Mouse (Mus musculus): ENCODE results near the gene Slc43a2. TPM values are rescaled to one million over a fixed set of nuclear protein-coding genes. Genes with fewer than 3 reads are reported as not detected.
"Not testable (repeated sequence)": the region's sequence is repeated elsewhere in the genome, so short reads cannot be mapped to it uniquely, and the experiment has no call there.

The Slc43a2 gene
- polyA plus RNA-seq, 1 experiment from 2014 or later, result 5.9 TPM

- H3K9me3 ChIP-seq (ENCODE audit: control insufficient read depth, low read length), result no peaks in the 10 kb centered on the region
- no peak overlapping the region for H3K9ac ChIP-seq (ENCODE audit: low read depth, low read length)
- no peak overlapping the region for H3K4me3 ChIP-seq (ENCODE audit: low read depth, low read length)
- H3K36me3 ChIP-seq (ENCODE audit: control insufficient read depth, insufficient read depth, low read length), result peaks cover 2% of the 10 kb centered on the region; the same call in 1 of the 2 replicates
- H3K27ac ChIP-seq (ENCODE audit: low read depth, low read length), result no peak overlapping the region
- DNase-seq (ENCODE audit: low spot score) (no peak), ATAC-seq (ENCODE audit: low FRiP score) (no peak)
- no peaks in the 10 kb centered on the region for H3K27me3 ChIP-seq (ENCODE audit: control insufficient read depth, insufficient read depth, low read length)
- WGBS, result 91% methylated on average over 3 of the region's 3 CpGs
- H3K4me2 ChIP-seq (replicated peaks; ENCODE audit: low read depth, low read length), result no peak overlapping the region
- no peaks in the 10 kb centered on the region for H3K4me1 ChIP-seq (replicated peaks; ENCODE audit: control insufficient read depth, insufficient read depth, low read length)
These were observed 65.3 kb downstream of the Slc43a2 start for GRCm38 (mm10) chr11:75596726-75597255.

DNA sequence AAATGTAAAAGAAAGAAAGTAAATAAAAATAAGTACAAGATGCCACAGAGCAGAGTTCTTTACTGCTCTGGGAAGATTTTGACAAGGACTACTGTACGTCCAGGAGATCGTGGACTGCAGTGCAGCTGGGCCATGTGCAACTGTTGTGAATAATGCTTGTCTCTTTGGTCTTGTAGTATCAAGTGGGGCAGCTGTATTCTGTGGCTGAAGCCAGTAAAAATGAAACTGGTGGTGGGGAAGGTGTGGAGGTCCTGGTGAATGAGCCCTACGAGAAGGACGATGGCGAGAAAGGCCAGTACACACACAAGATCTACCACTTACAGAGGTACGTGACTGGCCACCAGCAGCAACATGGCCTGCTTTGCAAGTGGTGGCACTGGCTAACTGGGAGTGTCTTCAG, 66.5 kb downstream of the Slc43a2 start:
- Histone ChIP-seq H3K9me3 (ENCODE audit: control insufficient read depth, low read length) (no peaks in the 10 kb centered on the region), H3K27ac (ENCODE audit: low read depth, low read length) (no peak overlapping the region), H3K9ac (ENCODE audit: low read depth, low read length) (no peak overlapping the region), H3K4me3 (ENCODE audit: low read depth, low read length) (no peak overlapping the region), H3K4me1 (replicated peaks; ENCODE audit: control insufficient read depth, insufficient read depth, low read length) (no peaks in the 10 kb centered on the region), H3K4me2 (replicated peaks; ENCODE audit: low read depth, low read length) (no peak overlapping the region), H3K36me3 (ENCODE audit: control insufficient read depth, insufficient read depth, low read length) (peaks cover 5% of the 10 kb centered on the region; the same call in 1 of the 2 replicates), H3K27me3 (ENCODE audit: control insufficient read depth, insufficient read depth, low read length) (no peaks in the 10 kb centered on the region)
- 97% methylated on average over 6 of the region's 6 CpGs for WGBS
- ATAC-seq (ENCODE audit: low FRiP score) (no peak), DNase-seq (ENCODE audit: low spot score) (no peak)

DNA sequence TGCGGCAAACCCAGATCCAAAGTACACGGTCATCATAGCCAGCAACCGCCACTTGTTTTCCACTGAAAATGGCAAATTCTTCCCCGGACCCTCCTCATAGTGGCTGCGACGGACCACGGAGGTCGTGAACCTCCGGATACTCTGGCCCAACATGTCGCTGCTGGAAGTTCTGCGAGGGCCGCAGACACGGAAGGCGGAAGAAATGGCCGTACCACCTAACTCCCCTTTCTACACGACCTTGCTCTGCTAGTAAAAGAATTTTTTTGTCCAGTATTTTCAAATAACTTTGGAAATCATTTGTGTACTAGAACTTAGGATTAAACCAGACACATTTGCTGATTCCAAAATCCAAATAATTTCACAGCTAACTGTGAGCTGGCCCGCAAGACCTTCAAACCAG, 68.3 kb downstream of the Slc43a2 start:
- H3K36me3 ChIP-seq (ENCODE audit: control insufficient read depth, insufficient read depth, low read length); ATAC-seq (ENCODE audit: low FRiP score); H3K4me3 ChIP-seq (ENCODE audit: low read depth, low read length); H3K4me1 ChIP-seq (replicated peaks; ENCODE audit: control insufficient read depth, insufficient read depth, low read length); H3K27me3 ChIP-seq (ENCODE audit: control insufficient read depth, insufficient read depth, low read length); H3K9ac ChIP-seq (ENCODE audit: low read depth, low read length); H3K27ac ChIP-seq (ENCODE audit: low read depth, low read length); H3K9me3 ChIP-seq (ENCODE audit: control insufficient read depth, low read length); DNase-seq (ENCODE audit: low spot score); H3K4me2 ChIP-seq (replicated peaks; ENCODE audit: low read depth, low read length): not testable (repeated sequence)
- 92% methylated on average over 15 of the region's 17 CpGs for WGBS

DNA sequence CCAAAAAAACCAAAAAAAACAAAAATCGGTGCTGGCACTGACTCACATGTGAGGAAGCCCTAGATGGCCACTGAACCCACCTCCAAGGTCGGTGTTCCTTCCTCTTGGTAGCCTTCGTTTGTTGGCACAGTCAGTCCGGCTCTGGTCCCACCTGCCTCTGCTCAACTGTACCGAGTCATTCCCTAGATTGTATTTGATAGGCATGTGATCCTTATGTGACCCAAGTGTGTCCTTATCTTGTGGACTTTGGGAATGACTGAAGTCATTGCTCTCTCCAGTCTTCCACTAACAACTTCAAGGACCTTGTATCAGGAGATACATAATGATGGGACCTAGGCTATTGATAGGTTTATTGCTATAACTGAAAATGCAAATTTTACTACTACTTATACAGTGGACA, 73.3 kb downstream of the Slc43a2 start:
- Histone ChIP-seq H3K9ac (ENCODE audit: low read depth, low read length) (no peak overlapping the region), H3K36me3 (ENCODE audit: control insufficient read depth, insufficient read depth, low read length) (peaks cover 3% of the 10 kb centered on the region; the same call in 1 of the 2 replicates), H3K27me3 (ENCODE audit: control insufficient read depth, insufficient read depth, low read length) (no peaks in the 10 kb centered on the region), H3K4me2 (replicated peaks; ENCODE audit: low read depth, low read length) (no peak overlapping the region), H3K9me3 (ENCODE audit: control insufficient read depth, low read length) (no peaks in the 10 kb centered on the region), H3K4me1 (replicated peaks; ENCODE audit: control insufficient read depth, insufficient read depth, low read length) (no peaks in the 10 kb centered on the region), H3K27ac (ENCODE audit: low read depth, low read length) (no peak overlapping the region), H3K4me3 (ENCODE audit: low read depth, low read length) (no peak overlapping the region)
- 89% methylated on average over 5 of the region's 5 CpGs for WGBS
- ATAC-seq (ENCODE audit: low FRiP score) (no peak), DNase-seq (ENCODE audit: low spot score) (no peak)

DNA sequence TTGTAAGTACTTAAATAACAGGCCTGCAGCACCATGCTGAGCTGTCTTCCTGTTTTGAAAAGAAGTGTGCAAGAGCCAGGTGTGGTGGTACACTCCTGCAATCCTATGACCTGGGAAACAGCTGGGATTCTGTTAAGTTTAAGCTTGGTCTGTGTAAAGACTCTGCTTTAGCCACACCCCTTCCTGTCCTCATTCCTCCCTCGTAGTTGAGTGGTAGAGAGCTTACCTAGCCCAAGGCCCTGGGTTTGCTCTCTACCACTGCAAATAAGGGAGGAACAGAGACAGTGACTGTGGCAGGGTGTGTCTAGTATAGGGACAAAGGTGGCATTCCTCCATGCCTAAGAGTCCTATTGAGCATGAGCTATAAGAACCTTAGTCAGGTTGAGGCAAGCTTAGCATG, 73.8 kb downstream of the Slc43a2 start:
- WGBS, result 63% methylated on average over 1 of the region's 1 CpGs
- no peak overlapping the region for H3K27ac ChIP-seq (ENCODE audit: low read depth, low read length)
- no peak overlapping the region for H3K9ac ChIP-seq (ENCODE audit: low read depth, low read length)
- H3K4me1 ChIP-seq (replicated peaks; ENCODE audit: control insufficient read depth, insufficient read depth, low read length), result no peaks in the 10 kb centered on the region
- DNase-seq (ENCODE audit: low spot score) (no peak), ATAC-seq (ENCODE audit: low FRiP score) (no peak)
- H3K4me3 ChIP-seq (ENCODE audit: low read depth, low read length), result no peak overlapping the region
- peaks cover 3% of the 10 kb centered on the region; the same call in 1 of the 2 replicates for H3K36me3 ChIP-seq (ENCODE audit: control insufficient read depth, insufficient read depth, low read length)
- no peaks in the 10 kb centered on the region for H3K9me3 ChIP-seq (ENCODE audit: control insufficient read depth, low read length)
- no peaks in the 10 kb centered on the region for H3K27me3 ChIP-seq (ENCODE audit: control insufficient read depth, insufficient read depth, low read length)
- no peak overlapping the region for H3K4me2 ChIP-seq (replicated peaks; ENCODE audit: low read depth, low read length)

GRCm38 (mm10) chr11:75608776-75609175, 77.3 kb downstream of the Slc43a2 start:
- H3K27me3 ChIP-seq (ENCODE audit: control insufficient read depth, insufficient read depth, low read length), result no peaks in the 10 kb centered on the region
- 93% methylated on average over 5 of the region's 5 CpGs for WGBS

GRCm38 (mm10) chr11:75610021-75610420, 78.5 kb downstream of the Slc43a2 start:
- Histone ChIP-seq H3K27ac (ENCODE audit: low read depth, low read length) (no peak overlapping the region), H3K27me3 (ENCODE audit: control insufficient read depth, insufficient read depth, low read length) (no peaks in the 10 kb centered on the region), H3K9me3 (ENCODE audit: control insufficient read depth, low read length) (no peaks in the 10 kb centered on the region), H3K4me2 (replicated peaks; ENCODE audit: low read depth, low read length) (no peak overlapping the region), H3K9ac (ENCODE audit: low read depth, low read length) (no peak overlapping the region), H3K4me3 (ENCODE audit: low read depth, low read length) (no peak overlapping the region), H3K4me1 (replicated peaks; ENCODE audit: control insufficient read depth, insufficient read depth, low read length) (no peaks in the 10 kb centered on the region), H3K36me3 (ENCODE audit: control insufficient read depth, insufficient read depth, low read length) (no peaks in the 10 kb centered on the region)
- DNase-seq (ENCODE audit: low spot score), result no peak
- no peak for ATAC-seq (ENCODE audit: low FRiP score)
- 87% methylated on average over 2 of the region's 2 CpGs for WGBS

More at GRCm38 (mm10) chr11:75608776-75609175, 77.3 kb downstream of the Slc43a2 start:
- Histone ChIP-seq H3K36me3 (ENCODE audit: control insufficient read depth, insufficient read depth, low read length) (no peaks in the 10 kb centered on the region), H3K9ac (ENCODE audit: low read depth, low read length) (no peak overlapping the region), H3K4me1 (replicated peaks; ENCODE audit: control insufficient read depth, insufficient read depth, low read length) (no peaks in the 10 kb centered on the region), H3K4me3 (ENCODE audit: low read depth, low read length) (no peak overlapping the region), H3K9me3 (ENCODE audit: control insufficient read depth, low read length) (no peaks in the 10 kb centered on the region), H3K4me2 (replicated peaks; ENCODE audit: low read depth, low read length) (no peak overlapping the region), H3K27ac (ENCODE audit: low read depth, low read length) (no peak overlapping the region)
- ATAC-seq (ENCODE audit: low FRiP score), result no peak
- no peak for DNase-seq (ENCODE audit: low spot score)

GRCm38 (mm10) chr11:75614769-75615168, 83.3 kb downstream of the Slc43a2 start:
- WGBS, result 97% methylated on average over 1 of the region's 1 CpGs
- H3K36me3 ChIP-seq (ENCODE audit: control insufficient read depth, insufficient read depth, low read length), result no peaks in the 10 kb centered on the region
- no peak overlapping the region for H3K9ac ChIP-seq (ENCODE audit: low read depth, low read length)
- no peak overlapping the region for H3K4me3 ChIP-seq (ENCODE audit: low read depth, low read length)
- H3K4me2 ChIP-seq (replicated peaks; ENCODE audit: low read depth, low read length), result no peak overlapping the region
- DNase-seq (ENCODE audit: low spot score), result no peak
- no peak for ATAC-seq (ENCODE audit: low FRiP score)
- H3K9me3 ChIP-seq (ENCODE audit: control insufficient read depth, low read length), result no peaks in the 10 kb centered on the region
- no peaks in the 10 kb centered on the region for H3K4me1 ChIP-seq (replicated peaks; ENCODE audit: control insufficient read depth, insufficient read depth, low read length)
- H3K27me3 ChIP-seq (ENCODE audit: control insufficient read depth, insufficient read depth, low read length), result no peaks in the 10 kb centered on the region
- H3K27ac ChIP-seq (ENCODE audit: low read depth, low read length), result no peak overlapping the region

DNA sequence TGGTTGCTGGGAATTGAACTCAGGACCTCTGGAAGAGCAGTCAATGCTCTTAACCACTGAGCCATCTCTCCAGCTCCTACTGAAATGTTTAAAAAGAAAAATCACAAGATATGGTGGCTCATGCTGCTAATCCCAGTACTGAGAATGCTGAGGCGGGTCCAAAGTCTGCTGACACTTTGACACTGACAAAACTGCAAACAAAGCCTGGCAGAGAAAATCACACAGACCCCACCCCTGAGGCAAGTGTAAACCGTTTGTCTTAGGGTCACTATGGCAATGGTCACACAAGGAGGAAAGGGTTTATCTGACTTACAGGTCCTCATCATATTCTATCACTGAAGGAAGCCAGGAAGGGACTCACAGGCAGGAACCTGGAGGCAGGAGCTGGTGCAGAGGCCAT, 84.1 kb downstream of the Slc43a2 start:
- Histone ChIP-seq H3K4me2 (replicated peaks; ENCODE audit: low read depth, low read length) (no peak overlapping the region), H3K4me1 (replicated peaks; ENCODE audit: control insufficient read depth, insufficient read depth, low read length) (no peaks in the 10 kb centered on the region), H3K36me3 (ENCODE audit: control insufficient read depth, insufficient read depth, low read length) (no peaks in the 10 kb centered on the region), H3K9ac (ENCODE audit: low read depth, low read length) (no peak overlapping the region), H3K4me3 (ENCODE audit: low read depth, low read length) (no peak overlapping the region), H3K27me3 (ENCODE audit: control insufficient read depth, insufficient read depth, low read length) (no peaks in the 10 kb centered on the region), H3K27ac (ENCODE audit: low read depth, low read length) (no peak overlapping the region), H3K9me3 (ENCODE audit: control insufficient read depth, low read length) (no peaks in the 10 kb centered on the region)
- no peak for ATAC-seq (ENCODE audit: low FRiP score)
- DNase-seq (ENCODE audit: low spot score), result no peak
- WGBS, result 92% methylated on average over 2 of the region's 2 CpGs
